Mouse (Mus musculus): ENCODE measurements around the gene Cox8a. TPM values are rescaled to one million over a fixed set of nuclear protein-coding genes. Genes with fewer than 3 reads are reported as not detected.

Gene Cox8a
- polyA plus RNA-seq, 1 experiment from 2014 or later: 1,144 TPM

- H3K9me3 ChIP-seq (ENCODE audit: control insufficient read depth, low read depth, low read length): no peaks in the 10 kb centered on the region; the same call in 1 of the 2 replicates
- no peak overlapping the region for H3K27ac ChIP-seq (ENCODE audit: low read length)
- no peak overlapping the region for H3K9ac ChIP-seq (replicated peaks; ENCODE audit: low read depth, low read length)
- no peak for ATAC-seq (ENCODE audit: insufficient number of reproducible peaks, insufficient read depth, low FRiP score, low read depth)
- WGBS: 74% methylated on average over 5 of the region's 5 CpGs
- no peak overlapping the region for H3K4me2 ChIP-seq (replicated peaks; ENCODE audit: low read depth, low read length)
- H3K27me3 ChIP-seq (ENCODE audit: control insufficient read depth, insufficient read depth, low read length): no peaks in the 10 kb centered on the region
- no peaks in the 10 kb centered on the region for H3K4me1 ChIP-seq (ENCODE audit: control insufficient read depth, insufficient read depth, low read length)
- no peak overlapping the region for H3K4me3 ChIP-seq (ENCODE audit: low read depth, low read length)
- H3K36me3 ChIP-seq (ENCODE audit: control insufficient read depth, insufficient read depth, low read length): no peaks in the 10 kb centered on the region
Measured at GRCm38 (mm10) chr19:7257881-7258280, 40.5 kb upstream of the Cox8a start.

- H3K27me3 ChIP-seq (ENCODE audit: control insufficient read depth, insufficient read depth, low read length): no peaks in the 10 kb centered on the region
- no peak overlapping the region for H3K27ac ChIP-seq (ENCODE audit: low read length)
- 66% methylated on average over 3 of the region's 3 CpGs for WGBS
- H3K4me2 ChIP-seq (replicated peaks; ENCODE audit: low read depth, low read length): no peak overlapping the region
- no peaks in the 10 kb centered on the region for H3K36me3 ChIP-seq (ENCODE audit: control insufficient read depth, insufficient read depth, low read length)
- H3K4me1 ChIP-seq (ENCODE audit: control insufficient read depth, insufficient read depth, low read length): no peaks in the 10 kb centered on the region
- no peak for ATAC-seq (ENCODE audit: insufficient number of reproducible peaks, insufficient read depth, low FRiP score, low read depth)
- H3K4me3 ChIP-seq (ENCODE audit: low read depth, low read length): no peak overlapping the region
- no peaks in the 10 kb centered on the region for H3K9me3 ChIP-seq (ENCODE audit: control insufficient read depth, low read depth, low read length)
- H3K9ac ChIP-seq (replicated peaks; ENCODE audit: low read depth, low read length): no peak overlapping the region
Measured at GRCm38 (mm10) chr19:7246021-7246420, 28.6 kb upstream of the Cox8a start.

GRCm38 (mm10) chr19:7240782-7241690, 23.6 kb upstream of the Cox8a start, which contains the start of gene Naa40:
TSS of gene Naa40 (minus strand) at chr19:7241183.
- H3K27me3 ChIP-seq (ENCODE audit: control insufficient read depth, insufficient read depth, low read length): no peaks in the 10 kb centered on the region
- peak within 1 kb of the TSS; percentile 96 for H3K4me2 ChIP-seq (replicated peaks; ENCODE audit: low read depth, low read length)
- peak within 1 kb of the TSS; percentile 72 for H3K9ac ChIP-seq (replicated peaks; ENCODE audit: low read depth, low read length)
- WGBS: under 1% methylated on average over 80 of the region's 80 CpGs
- peak within 1 kb of the TSS; percentile 79 for H3K4me3 ChIP-seq (ENCODE audit: low read depth, low read length)
- H3K36me3 ChIP-seq (ENCODE audit: control insufficient read depth, insufficient read depth, low read length): no peaks in the 10 kb centered on the region
- peak; percentile 96 for ATAC-seq (ENCODE audit: insufficient number of reproducible peaks, insufficient read depth, low FRiP score, low read depth)
- peaks cover 10% of the 10 kb centered on the region; the same call in 1 of the 2 replicates for H3K4me1 ChIP-seq (ENCODE audit: control insufficient read depth, insufficient read depth, low read length)
- no peaks in the 10 kb centered on the region for H3K9me3 ChIP-seq (ENCODE audit: control insufficient read depth, low read depth, low read length)
- peak within 1 kb of the TSS; percentile 71 for H3K27ac ChIP-seq (ENCODE audit: low read length)

- no peak; the same call in 1 of the 2 replicates for ATAC-seq (ENCODE audit: insufficient number of reproducible peaks, insufficient read depth, low FRiP score, low read depth)
- H3K36me3 ChIP-seq (ENCODE audit: control insufficient read depth, insufficient read depth, low read length): no peaks in the 10 kb centered on the region
- no peaks in the 10 kb centered on the region for H3K9me3 ChIP-seq (ENCODE audit: control insufficient read depth, low read depth, low read length)
- WGBS: 4% methylated on average over 13 of the region's 13 CpGs
- peak overlapping the region; percentile 72 for H3K9ac ChIP-seq (replicated peaks; ENCODE audit: low read depth, low read length)
- no peaks in the 10 kb centered on the region for H3K27me3 ChIP-seq (ENCODE audit: control insufficient read depth, insufficient read depth, low read length)
- peak overlapping the region; percentile 96 for H3K4me2 ChIP-seq (replicated peaks; ENCODE audit: low read depth, low read length)
- peak overlapping the region; percentile 79 for H3K4me3 ChIP-seq (ENCODE audit: low read depth, low read length)
- H3K4me1 ChIP-seq (ENCODE audit: control insufficient read depth, insufficient read depth, low read length): peaks cover 10% of the 10 kb centered on the region; the same call in 1 of the 2 replicates
- peak overlapping the region; percentile 71 for H3K27ac ChIP-seq (ENCODE audit: low read length)
Measured at GRCm38 (mm10) chr19:7240291-7240690, 22.9 kb upstream of the Cox8a start.

- H3K27ac ChIP-seq (ENCODE audit: low read length): no peak overlapping the region
- no peaks in the 10 kb centered on the region for H3K9me3 ChIP-seq (ENCODE audit: control insufficient read depth, low read depth, low read length)
- H3K4me3 ChIP-seq (ENCODE audit: low read depth, low read length): peak overlapping the region; percentile 79; the same call in 1 of the 2 replicates
- no peaks in the 10 kb centered on the region for H3K36me3 ChIP-seq (ENCODE audit: control insufficient read depth, insufficient read depth, low read length)
- peak overlapping the region; percentile 96 for H3K4me2 ChIP-seq (replicated peaks; ENCODE audit: low read depth, low read length)
- 82% methylated on average over 3 of the region's 3 CpGs for WGBS
- no peaks in the 10 kb centered on the region for H3K27me3 ChIP-seq (ENCODE audit: control insufficient read depth, insufficient read depth, low read length)
- H3K9ac ChIP-seq (replicated peaks; ENCODE audit: low read depth, low read length): peak overlapping the region; percentile 72; the same call in 1 of the 2 replicates
- ATAC-seq (ENCODE audit: insufficient number of reproducible peaks, insufficient read depth, low FRiP score, low read depth): no peak
- H3K4me1 ChIP-seq (ENCODE audit: control insufficient read depth, insufficient read depth, low read length): peaks cover 10% of the 10 kb centered on the region; the same call in 1 of the 2 replicates
Measured at GRCm38 (mm10) chr19:7239574-7239973, 22.2 kb upstream of the Cox8a start.

- 94% methylated on average over 4 of the region's 4 CpGs for WGBS
Measured at GRCm38 (mm10) chr19:7236742-7237141, 19.3 kb upstream of the Cox8a start.

GRCm38 (mm10) chr19:7236011-7236410, 18.6 kb upstream of the Cox8a start:
- ATAC-seq (ENCODE audit: insufficient number of reproducible peaks, insufficient read depth, low FRiP score, low read depth): no peak
- H3K9ac ChIP-seq (replicated peaks; ENCODE audit: low read depth, low read length): no peak overlapping the region
- WGBS: 94% methylated on average over 2 of the region's 2 CpGs
- no peaks in the 10 kb centered on the region for H3K27me3 ChIP-seq (ENCODE audit: control insufficient read depth, insufficient read depth, low read length)
- H3K36me3 ChIP-seq (ENCODE audit: control insufficient read depth, insufficient read depth, low read length): peaks cover 17% of the 10 kb centered on the region; the same call in 1 of the 2 replicates
- H3K9me3 ChIP-seq (ENCODE audit: control insufficient read depth, low read depth, low read length): no peaks in the 10 kb centered on the region
- no peak overlapping the region for H3K4me3 ChIP-seq (ENCODE audit: low read depth, low read length)
- H3K4me2 ChIP-seq (replicated peaks; ENCODE audit: low read depth, low read length): no peak overlapping the region
- H3K27ac ChIP-seq (ENCODE audit: low read length): no peak overlapping the region
- peaks cover 10% of the 10 kb centered on the region; the same call in 1 of the 2 replicates for H3K4me1 ChIP-seq (ENCODE audit: control insufficient read depth, insufficient read depth, low read length)

More at GRCm38 (mm10) chr19:7236742-7237141, 19.3 kb upstream of the Cox8a start:
- H3K27me3 ChIP-seq (ENCODE audit: control insufficient read depth, insufficient read depth, low read length): no peaks in the 10 kb centered on the region
- peaks cover 12% of the 10 kb centered on the region; the same call in 1 of the 2 replicates for H3K36me3 ChIP-seq (ENCODE audit: control insufficient read depth, insufficient read depth, low read length)
- H3K4me2 ChIP-seq (replicated peaks; ENCODE audit: low read depth, low read length): no peak overlapping the region
- H3K9me3 ChIP-seq (ENCODE audit: control insufficient read depth, low read depth, low read length): no peaks in the 10 kb centered on the region
- no peak overlapping the region for H3K4me3 ChIP-seq (ENCODE audit: low read depth, low read length)
- no peak for ATAC-seq (ENCODE audit: insufficient number of reproducible peaks, insufficient read depth, low FRiP score, low read depth)
- H3K9ac ChIP-seq (replicated peaks; ENCODE audit: low read depth, low read length): no peak overlapping the region
- H3K27ac ChIP-seq (ENCODE audit: low read length): no peak overlapping the region
- H3K4me1 ChIP-seq (ENCODE audit: control insufficient read depth, insufficient read depth, low read length): peaks cover 10% of the 10 kb centered on the region; the same call in 1 of the 2 replicates

GRCm38 (mm10) chr19:7235461-7235860, 18.0 kb upstream of the Cox8a start:
- ATAC-seq (ENCODE audit: insufficient number of reproducible peaks, insufficient read depth, low FRiP score, low read depth): no peak
- H3K27me3 ChIP-seq (ENCODE audit: control insufficient read depth, insufficient read depth, low read length): no peaks in the 10 kb centered on the region
- H3K9me3 ChIP-seq (ENCODE audit: control insufficient read depth, low read depth, low read length): no peaks in the 10 kb centered on the region
- H3K4me3 ChIP-seq (ENCODE audit: low read depth, low read length): no peak overlapping the region
- H3K4me2 ChIP-seq (replicated peaks; ENCODE audit: low read depth, low read length): no peak overlapping the region
- H3K9ac ChIP-seq (replicated peaks; ENCODE audit: low read depth, low read length): no peak overlapping the region
- peaks cover 20% of the 10 kb centered on the region; the same call in 1 of the 2 replicates for H3K36me3 ChIP-seq (ENCODE audit: control insufficient read depth, insufficient read depth, low read length)
- peaks cover 10% of the 10 kb centered on the region; the same call in 1 of the 2 replicates for H3K4me1 ChIP-seq (ENCODE audit: control insufficient read depth, insufficient read depth, low read length)
- H3K27ac ChIP-seq (ENCODE audit: low read length): no peak overlapping the region
- 91% methylated on average over 9 of the region's 9 CpGs for WGBS

Measured in stomach, embryonic 14.5 days (tissue).